Mouse (Mus musculus) liver, postnatal 0 days (tissue): Measurements from ENCODE around the gene Gstm1.

Experiments used
- CTCF ChIP-seq: sonication (generic); IDR thresholded peaks from 2 replicates; pipeline ENCODE4 v1.5.1; 2016; ENCODE audit warnings: antibody characterized with exemption, low read depth
- EP300 ChIP-seq: IDR thresholded peaks from 2 replicates; pipeline ENCODE4 v1.6.1; 2016; ENCODE audit warnings: antibody characterized with exemption, low read depth, mild to moderate bottlenecking

DNA sequence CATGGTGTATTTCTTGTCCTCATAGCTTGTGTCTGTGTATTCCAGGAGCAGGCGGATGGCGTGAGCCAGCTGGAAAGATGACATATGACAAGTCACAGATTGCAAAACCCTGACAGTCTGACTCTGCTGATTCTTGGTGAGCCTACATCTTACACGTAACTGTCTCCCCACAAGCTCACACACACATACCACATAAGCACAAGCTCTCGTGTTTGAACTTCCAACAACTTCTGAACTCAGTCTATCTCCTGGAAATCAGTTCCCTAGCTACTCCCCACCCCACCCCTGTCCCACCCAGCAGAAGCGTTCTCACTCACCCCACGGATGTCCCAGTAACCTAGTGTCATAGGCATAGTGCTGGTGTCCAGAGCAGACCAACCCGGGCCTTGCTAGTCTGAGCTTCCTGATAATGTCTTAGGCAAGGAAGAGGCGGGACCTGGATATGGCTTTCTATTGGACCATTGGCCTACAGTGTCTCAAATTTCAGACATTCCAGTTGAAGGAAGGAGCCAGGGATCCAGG is 31.7 kb downstream of the Gstm1 start, which contains the start of gene Gstm2:
- TF ChIP-seq CTCF (no peak), EP300 (no peak)
